Mouse (Mus musculus): ENCODE results near the gene Astn2. TPM values are rescaled to one million over a fixed set of nuclear protein-coding genes. Genes with fewer than 3 reads are reported as not detected.

The Astn2 gene
- total and polyA plus RNA-seq, 2 experiments from 2014 or later = 3.0 to 51.4 TPM

DNA sequence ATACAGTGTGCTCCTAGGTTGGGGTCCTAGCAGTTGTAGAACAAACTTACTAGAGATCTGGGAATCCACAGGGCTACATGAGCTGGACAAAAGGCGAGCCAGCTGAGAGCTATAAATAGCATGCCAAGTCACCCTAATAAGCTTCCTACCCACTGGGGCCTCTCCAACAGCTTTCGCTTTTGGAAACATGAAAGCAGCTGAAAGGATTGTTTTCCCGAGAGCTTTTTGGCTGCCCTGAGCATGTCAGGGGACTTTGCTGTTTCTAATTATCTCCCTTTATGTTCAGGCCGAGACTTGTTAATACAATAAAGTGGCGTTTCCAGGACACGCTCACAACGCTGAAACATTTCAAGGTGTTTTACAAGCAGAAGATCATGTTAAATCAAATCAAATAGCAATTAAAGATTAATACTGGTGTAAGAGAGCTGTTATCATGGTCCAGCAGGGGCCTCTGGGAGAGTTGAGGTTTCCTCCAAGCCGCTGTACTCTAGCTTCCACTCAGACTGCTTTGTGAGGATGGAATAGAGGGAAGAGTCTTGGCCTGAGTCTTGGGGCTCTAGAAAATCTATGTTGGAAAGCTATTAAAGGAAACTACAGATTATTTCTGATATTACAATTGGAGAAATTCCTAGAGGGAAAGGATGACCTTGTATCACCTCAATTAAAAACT lies 378.9 kb downstream of the Astn2 start:
- H3K9me3 ChIP-seq (ENCODE audit: low read length) = no peaks in the 10 kb centered on the region
- H3K27ac ChIP-seq = peak overlapping the region; percentile 32
- no peaks in the 10 kb centered on the region for H3K36me3 ChIP-seq (ENCODE audit: insufficient read depth, low read length)
- DNase-seq (ENCODE audit: low spot score) = peak; percentile 69
- H3K4me3 ChIP-seq (ENCODE audit: low read length) = no peak overlapping the region
- no peak for TF ChIP-seq CTCF (IDR thresholded peaks at IDR 0.05; ENCODE audit: low read depth)
- no peak overlapping the region for H3K9ac ChIP-seq (replicated peaks; ENCODE audit: low read length)
- no peak overlapping the region; the same call in 1 of the 2 replicates for H3K4me2 ChIP-seq (ENCODE audit: low read depth, low read length)
- H3K4me1 ChIP-seq (ENCODE audit: insufficient read depth, low read length) = peaks cover 6% of the 10 kb centered on the region; the same call in 1 of the 2 replicates
- no peaks in the 10 kb centered on the region for H3K27me3 ChIP-seq (ENCODE audit: insufficient read depth, low read length)
- WGBS = 16% methylated on average over 8 of the region's 8 CpGs
- peak; percentile 55 for ATAC-seq

DNA sequence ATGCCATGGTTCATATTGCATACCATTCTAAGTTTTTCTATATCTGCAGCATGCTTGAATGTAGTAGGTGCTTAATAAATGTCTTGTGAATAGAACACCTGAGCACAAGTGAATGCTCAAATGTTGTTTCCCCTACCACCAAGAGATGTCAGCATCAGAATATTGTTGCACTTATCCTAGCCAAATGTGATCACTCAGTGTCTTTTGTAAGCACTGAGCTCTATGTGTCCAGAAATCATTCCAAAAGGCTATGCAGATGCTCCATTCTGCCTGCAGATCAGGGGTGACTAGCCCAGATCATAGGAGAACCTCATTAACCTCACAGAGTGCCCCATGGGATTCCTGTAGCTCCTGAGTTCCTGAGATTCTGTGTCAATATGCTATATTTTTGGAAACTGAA lies 401.5 kb downstream of the Astn2 start:
- TF ChIP-seq CTCF (IDR thresholded peaks at IDR 0.05; ENCODE audit: low read depth) = no peak; the same call in 1 of the 2 replicates
- Histone ChIP-seq H3K4me2 (ENCODE audit: low read depth, low read length) (no peak overlapping the region), H3K4me1 (ENCODE audit: insufficient read depth, low read length) (no peaks in the 10 kb centered on the region), H3K9me3 (ENCODE audit: low read length) (no peaks in the 10 kb centered on the region), H3K36me3 (ENCODE audit: insufficient read depth, low read length) (no peaks in the 10 kb centered on the region), H3K9ac (replicated peaks; ENCODE audit: low read length) (no peak overlapping the region), H3K27ac (no peak overlapping the region), H3K27me3 (ENCODE audit: insufficient read depth, low read length) (no peaks in the 10 kb centered on the region), H3K4me3 (ENCODE audit: low read length) (no peak overlapping the region)
- DNase-seq (ENCODE audit: low spot score) = no peak
- no peak for ATAC-seq

DNA sequence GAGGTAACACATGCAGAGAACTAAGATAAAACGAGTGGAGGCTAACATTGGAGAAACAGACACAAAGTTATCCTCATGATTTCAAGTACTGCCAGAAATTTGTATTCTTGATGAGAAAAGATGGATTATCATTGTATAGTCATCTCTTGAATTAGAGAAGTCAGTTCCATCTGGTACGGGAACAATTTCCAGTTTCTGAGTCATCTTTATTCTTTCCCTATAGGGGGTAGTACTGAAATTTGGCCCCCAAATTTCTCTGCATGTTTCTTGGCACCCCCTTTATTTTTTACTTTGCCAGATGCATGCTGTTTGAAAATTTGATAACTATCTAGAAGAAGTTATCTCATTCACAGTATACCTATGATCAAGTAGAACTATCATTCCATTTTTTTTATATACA lies 420.8 kb downstream of the Astn2 start:
- Histone ChIP-seq H3K4me3 (ENCODE audit: low read length) (no peak overlapping the region), H3K27ac (no peak overlapping the region), H3K4me1 (ENCODE audit: insufficient read depth, low read length) (no peaks in the 10 kb centered on the region), H3K27me3 (ENCODE audit: insufficient read depth, low read length) (no peaks in the 10 kb centered on the region), H3K9me3 (ENCODE audit: low read length) (no peaks in the 10 kb centered on the region), H3K9ac (replicated peaks; ENCODE audit: low read length) (no peak overlapping the region), H3K4me2 (ENCODE audit: low read depth, low read length) (no peak overlapping the region), H3K36me3 (ENCODE audit: insufficient read depth, low read length) (no peaks in the 10 kb centered on the region)
- 89% methylated on average over 2 of the region's 2 CpGs for WGBS
- no peak for TF ChIP-seq CTCF (IDR thresholded peaks at IDR 0.05; ENCODE audit: low read depth)
- DNase-seq (ENCODE audit: low spot score) (no peak), ATAC-seq (no peak)

DNA sequence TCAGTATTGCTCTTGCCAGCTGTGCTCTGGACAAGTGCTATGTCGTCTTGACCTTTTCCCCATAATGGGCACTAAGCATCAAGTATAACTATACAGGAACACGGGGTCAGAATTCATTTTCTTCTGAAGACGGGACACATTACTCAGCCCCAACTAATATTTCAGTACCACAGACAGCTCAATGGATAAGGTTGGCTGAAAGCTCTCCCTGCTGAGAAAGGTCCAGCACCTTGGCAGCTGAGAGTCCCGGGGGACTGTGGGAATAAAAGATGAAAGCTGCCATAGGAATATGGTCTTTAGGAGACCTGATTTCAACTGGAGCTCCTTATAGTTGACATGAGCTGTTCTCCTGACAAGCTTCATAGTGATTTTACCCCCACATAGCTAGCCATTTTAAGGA lies 421.5 kb downstream of the Astn2 start:
- ATAC-seq (no peak), DNase-seq (ENCODE audit: low spot score) (no peak)
- WGBS = 60% methylated on average over 4 of the region's 4 CpGs
- Histone ChIP-seq H3K9ac (replicated peaks; ENCODE audit: low read length) (no peak overlapping the region), H3K27ac (no peak overlapping the region), H3K4me2 (ENCODE audit: low read depth, low read length) (no peak overlapping the region), H3K9me3 (ENCODE audit: low read length) (no peaks in the 10 kb centered on the region), H3K4me3 (ENCODE audit: low read length) (no peak overlapping the region), H3K27me3 (ENCODE audit: insufficient read depth, low read length) (no peaks in the 10 kb centered on the region), H3K4me1 (ENCODE audit: insufficient read depth, low read length) (no peaks in the 10 kb centered on the region), H3K36me3 (ENCODE audit: insufficient read depth, low read length) (no peaks in the 10 kb centered on the region)
- no peak for TF ChIP-seq CTCF (IDR thresholded peaks at IDR 0.05; ENCODE audit: low read depth)

DNA sequence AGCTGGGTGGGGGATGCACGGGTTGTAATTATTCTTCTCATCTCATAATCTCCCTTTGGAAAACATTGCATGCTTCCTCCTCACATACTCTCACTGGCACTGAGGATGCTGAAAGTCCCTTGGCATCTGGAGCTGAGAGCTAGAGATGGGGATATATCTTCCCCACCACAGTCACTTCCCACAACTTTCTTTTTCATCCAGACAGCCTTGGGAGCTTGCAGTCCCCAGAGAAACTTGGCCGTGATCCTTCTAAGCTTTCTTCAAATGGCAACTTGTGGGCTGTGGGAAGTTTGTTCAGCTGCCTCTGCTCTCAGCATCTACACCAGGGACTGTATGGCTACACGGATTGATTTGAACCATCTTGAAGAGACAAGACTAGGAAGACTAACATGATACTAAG lies 428.2 kb downstream of the Astn2 start:
- no peak overlapping the region for H3K4me3 ChIP-seq (ENCODE audit: low read length)
- 87% methylated on average over 3 of the region's 3 CpGs for WGBS
- no peak overlapping the region for H3K27ac ChIP-seq
- no peaks in the 10 kb centered on the region for H3K9me3 ChIP-seq (ENCODE audit: low read length)
- ATAC-seq (no peak), DNase-seq (ENCODE audit: low spot score) (no peak)
- no peak overlapping the region for H3K9ac ChIP-seq (replicated peaks; ENCODE audit: low read length)
- H3K36me3 ChIP-seq (ENCODE audit: insufficient read depth, low read length) = no peaks in the 10 kb centered on the region
- TF ChIP-seq CTCF (IDR thresholded peaks at IDR 0.05; ENCODE audit: low read depth) = no peak
- H3K4me1 ChIP-seq (ENCODE audit: insufficient read depth, low read length) = no peaks in the 10 kb centered on the region
- H3K27me3 ChIP-seq (ENCODE audit: insufficient read depth, low read length) = no peaks in the 10 kb centered on the region
- H3K4me2 ChIP-seq (ENCODE audit: low read depth, low read length) = no peak overlapping the region

DNA sequence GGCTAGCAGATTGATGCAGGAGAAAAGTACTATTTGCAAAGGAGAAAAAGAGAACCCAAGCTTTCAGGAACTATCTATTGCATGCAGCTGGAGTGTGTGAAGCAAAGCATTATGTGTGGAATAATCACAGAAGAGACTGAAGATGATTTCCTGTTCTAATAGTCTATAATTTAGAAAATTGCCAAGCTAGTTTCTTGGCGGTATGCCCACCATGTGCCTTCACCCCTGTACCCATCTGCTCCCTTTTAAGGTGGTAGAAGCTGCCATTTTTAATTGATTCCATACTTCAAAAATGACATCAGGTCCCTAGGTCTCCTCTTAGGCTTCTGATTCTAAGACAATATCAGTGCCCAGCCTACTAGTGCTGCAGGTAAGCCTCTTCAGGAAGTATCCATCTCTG lies 432.0 kb downstream of the Astn2 start:
- Histone ChIP-seq H3K4me3 (ENCODE audit: low read length) (no peak overlapping the region), H3K27ac (no peak overlapping the region)
- no peak for DNase-seq (ENCODE audit: low spot score)

DNA sequence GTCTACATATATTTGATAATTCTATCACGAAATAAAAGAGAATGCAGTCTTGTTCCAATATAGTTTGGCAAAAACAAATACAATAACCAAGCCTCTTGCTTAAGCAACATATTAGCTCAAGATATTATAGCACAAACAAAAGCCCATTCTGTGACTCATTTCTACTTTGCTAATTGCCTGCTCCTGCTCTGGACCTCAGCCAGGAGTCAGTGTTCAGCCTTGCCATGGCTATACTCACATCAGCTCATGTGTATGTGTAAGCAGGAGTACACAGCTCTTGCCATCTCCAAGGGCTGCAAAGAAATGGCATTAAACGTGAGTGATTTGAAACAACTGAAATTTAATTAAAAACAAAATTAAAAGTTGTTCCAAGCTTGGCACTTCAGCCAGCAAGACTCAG lies 435.1 kb downstream of the Astn2 start:
- 53% methylated on average over 2 of the region's 2 CpGs for WGBS
- 0 out of 2 replicates have a peak, but pooled peaks have one; percentile 53 for ATAC-seq

More for the DNA sequence above, 432.0 kb downstream of the Astn2 start:
- Histone ChIP-seq H3K4me2 (ENCODE audit: low read depth, low read length) (no peak overlapping the region), H3K36me3 (ENCODE audit: insufficient read depth, low read length) (no peaks in the 10 kb centered on the region), H3K4me1 (ENCODE audit: insufficient read depth, low read length) (no peaks in the 10 kb centered on the region), H3K9me3 (ENCODE audit: low read length) (no peaks in the 10 kb centered on the region), H3K9ac (replicated peaks; ENCODE audit: low read length) (no peak overlapping the region), H3K27me3 (ENCODE audit: insufficient read depth, low read length) (no peaks in the 10 kb centered on the region)
- WGBS = 81% methylated on average over 1 of the region's 1 CpGs
- no peak for TF ChIP-seq CTCF (IDR thresholded peaks at IDR 0.05; ENCODE audit: low read depth)
- no peak for ATAC-seq

More for the DNA sequence above, 435.1 kb downstream of the Astn2 start:
- no peak overlapping the region for H3K4me2 ChIP-seq (ENCODE audit: low read depth, low read length)
- H3K36me3 ChIP-seq (ENCODE audit: insufficient read depth, low read length) = no peaks in the 10 kb centered on the region
- H3K4me3 ChIP-seq (ENCODE audit: low read length) = no peak overlapping the region
- TF ChIP-seq CTCF (IDR thresholded peaks at IDR 0.05; ENCODE audit: low read depth) = peak; percentile 21; the same call in 1 of the 2 replicates
- no peaks in the 10 kb centered on the region for H3K4me1 ChIP-seq (ENCODE audit: insufficient read depth, low read length)
- DNase-seq (ENCODE audit: low spot score) = peak; percentile 33
- no peak overlapping the region for H3K9ac ChIP-seq (replicated peaks; ENCODE audit: low read length)
- H3K9me3 ChIP-seq (ENCODE audit: low read length) = no peaks in the 10 kb centered on the region
- H3K27me3 ChIP-seq (ENCODE audit: insufficient read depth, low read length) = no peaks in the 10 kb centered on the region
- H3K27ac ChIP-seq = no peak overlapping the region

All from hindbrain, postnatal 0 days (tissue).